Mouse (Mus musculus) spleen, adult 2 months (tissue): ENCODE data around the gene Kdm5b.

Experiments
- CTCF ChIP-seq: fragments of 200-500 bp; IDR thresholded peaks from 2 replicates; pipeline ENCODE4 v1.5.1; 2011; ENCODE audit warnings: mild to moderate bottlenecking, inconsistent platforms; ENCODE audit not compliant: insufficient read depth, insufficient read length, insufficient replicate concordance; ENCODE audit errors: extremely low read depth
- POLR2A ChIP-seq: fragments of 200-500 bp; IDR thresholded peaks from 2 replicates; pipeline ENCODE4 v1.6.1; 2011; ENCODE audit warnings: low read depth, low read length, inconsistent platforms

DNA sequence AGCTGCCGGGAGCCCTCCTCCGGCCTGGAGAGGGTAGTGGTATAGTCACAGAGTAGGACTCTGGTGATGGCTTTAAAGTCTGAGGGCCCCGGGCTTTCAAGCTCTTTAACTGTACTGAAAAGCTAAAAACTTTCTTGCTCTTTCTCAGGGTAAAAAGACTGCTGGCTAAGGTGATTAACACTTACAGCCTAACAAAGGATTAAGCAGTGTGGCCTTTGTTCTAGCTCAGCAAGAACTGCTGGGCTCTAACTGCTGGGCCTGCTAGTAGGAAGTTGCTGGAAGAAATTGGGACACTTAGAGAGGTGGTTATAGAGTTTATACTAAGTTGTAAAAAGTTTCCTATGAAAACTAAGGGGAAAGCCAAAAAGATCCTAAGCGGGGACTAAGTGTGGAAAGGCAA lies 49.2 kb downstream of the Kdm5b start:
- TF ChIP-seq CTCF = no peak
- TF ChIP-seq POLR2A = no peak
